Mouse (Mus musculus) left cerebral cortex, adult 9 months (tissue): ENCODE measurements at regions not wholly inside any gene's neighbourhood (a gene's known extent, or its start where the extent isn't known, plus 50 kb on each side); places are given as distances from the start of the nearest gene placed in this dataset.

Experiments
- DNase-seq, 2 experiments: peaks; one replicate each; pipeline ENCODE4 v3.0.0; 2022; ENCODE audit warnings: low spot score in 2 of 2

DNA sequence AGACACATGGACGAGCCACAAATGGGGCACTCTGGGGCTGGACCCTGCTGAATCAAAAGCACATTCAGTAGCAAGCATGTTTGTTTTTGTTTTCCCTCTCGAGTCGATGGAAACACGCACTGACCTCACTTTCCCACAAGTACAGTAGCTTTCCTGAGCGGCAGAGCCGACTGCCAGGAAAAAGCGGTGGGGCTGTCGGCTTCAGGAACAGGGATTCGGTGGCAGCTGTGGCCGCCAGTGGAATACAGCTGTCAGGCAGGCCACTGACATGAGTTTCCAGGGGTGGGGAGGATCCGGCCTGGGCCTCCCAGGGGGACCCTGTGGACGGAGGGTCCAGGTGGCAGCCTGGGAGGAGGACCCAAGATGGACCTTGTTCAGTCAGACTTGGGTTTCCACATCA, 157.0 kb downstream of the Fgf18 start:
- no peak for DNase-seq

DNA sequence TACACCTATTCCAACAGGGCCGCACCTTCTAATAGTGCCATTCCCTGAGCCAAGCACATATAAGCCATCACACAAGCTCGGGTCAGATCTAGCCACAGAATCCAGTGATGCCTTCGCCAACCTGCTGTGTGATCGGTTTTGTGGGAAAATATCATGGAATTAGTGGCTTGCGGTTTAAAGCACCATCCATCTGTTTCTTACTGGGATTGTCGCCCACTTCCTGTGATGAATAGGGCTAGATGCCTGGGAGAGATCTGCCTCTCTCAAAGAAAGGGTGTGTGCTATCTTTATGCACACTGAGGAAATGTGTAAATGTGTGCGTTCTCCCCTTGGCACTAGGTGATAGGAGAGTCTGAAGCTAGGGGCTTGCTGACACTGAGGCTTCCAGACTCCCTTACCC, 154.5 kb upstream of the Smim23 start:
- DNase-seq, result peak in 1 of 2 experiments; percentile 8

GRCm38 (mm10) chr11:32976572-32976971, 152.2 kb upstream of the Smim23 start:
- no peak for DNase-seq

GRCm38 (mm10) chr11:32973453-32973852, 149.0 kb upstream of the Smim23 start:
- no peak for DNase-seq

DNA sequence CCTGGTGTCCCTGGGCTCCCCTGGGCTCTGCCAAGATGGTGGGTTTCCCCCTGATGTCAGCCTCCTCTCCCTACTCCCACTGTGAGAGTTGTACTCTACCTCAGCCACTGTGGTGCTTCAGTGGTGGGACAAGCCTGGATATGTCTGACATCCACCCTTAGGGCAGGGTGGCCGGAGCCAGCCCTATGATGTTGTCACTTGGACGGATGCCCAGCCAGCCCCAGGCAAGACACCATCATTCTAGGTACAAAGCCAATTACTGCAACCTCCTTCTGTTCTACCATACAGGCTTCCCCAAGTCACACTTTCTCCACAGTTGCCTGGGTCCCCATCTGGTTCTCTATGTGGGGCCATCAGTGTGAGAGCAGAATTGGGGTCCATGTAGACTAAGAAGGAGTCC, 141.0 kb upstream of the Smim23 start:
- DNase-seq, result no peak

GRCm38 (mm10) chr11:32963625-32964293, 139.4 kb upstream of the Smim23 start:
- no peak for DNase-seq

GRCm38 (mm10) chr11:32961600-32961999, 137.2 kb upstream of the Smim23 start:
- no peak for DNase-seq

- DNase-seq, result no peak
Measured at GRCm38 (mm10) chr11:32958961-32959360, 134.6 kb upstream of the Smim23 start.

- peak in 1 of 2 experiments; percentile 47 for DNase-seq
Measured at GRCm38 (mm10) chr11:32956993-32957392, 132.6 kb upstream of the Smim23 start.

GRCm38 (mm10) chr11:32952271-32952670, 127.9 kb upstream of the Smim23 start:
- DNase-seq, result no peak

DNA sequence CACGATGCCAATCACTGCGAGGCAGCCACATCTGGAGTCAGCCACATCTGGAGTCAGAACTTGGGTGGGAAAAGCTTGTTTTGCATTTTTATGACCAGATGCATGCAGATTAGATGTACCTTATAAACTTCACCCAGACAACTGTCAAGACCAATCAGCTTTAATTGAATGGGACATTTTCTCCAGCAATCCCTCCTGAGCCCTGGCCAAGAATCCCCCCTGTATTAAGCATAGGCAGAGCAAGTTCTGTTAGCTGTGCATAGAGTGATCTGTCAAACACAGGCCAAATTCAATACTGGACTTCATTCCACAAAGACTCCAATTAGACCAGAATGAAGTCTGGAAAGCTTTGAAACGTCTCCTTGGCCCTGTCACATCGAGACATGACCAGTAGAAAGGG, 123.7 kb upstream of the Smim23 start:
- no peak for DNase-seq

DNA sequence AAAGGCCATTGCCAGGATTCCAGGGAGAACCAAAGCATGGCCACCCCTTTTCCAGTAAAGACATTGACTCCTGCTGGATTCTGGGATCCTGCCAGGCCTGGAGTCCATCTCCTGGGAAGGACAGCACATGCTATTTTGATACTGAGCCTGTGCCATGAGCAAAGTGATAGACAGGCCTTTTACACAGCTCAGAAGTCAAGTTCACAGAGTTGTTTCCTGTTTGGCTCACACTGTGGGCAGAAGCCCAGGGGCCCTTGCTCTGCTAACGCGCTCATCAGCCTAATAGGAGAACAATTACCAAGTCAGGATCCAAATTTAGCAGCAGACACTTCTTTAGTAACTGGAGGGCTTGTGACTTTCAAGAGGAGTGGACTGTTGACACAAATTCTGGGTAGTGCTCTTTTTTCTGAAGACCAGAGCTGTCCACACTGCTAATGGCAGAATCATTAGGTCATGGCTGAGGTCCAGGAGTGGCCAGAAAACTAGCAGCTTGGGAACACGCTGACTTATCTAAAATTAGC, 122.1 kb upstream of the Smim23 start:
- no peak for DNase-seq

GRCm38 (mm10) chr11:32945071-32945470, 120.7 kb upstream of the Smim23 start:
- no peak for DNase-seq

- DNase-seq, result peak in 1 of 2 experiments; percentile 63
Measured at GRCm38 (mm10) chr11:32941331-32942009, 117.1 kb upstream of the Smim23 start.

DNA sequence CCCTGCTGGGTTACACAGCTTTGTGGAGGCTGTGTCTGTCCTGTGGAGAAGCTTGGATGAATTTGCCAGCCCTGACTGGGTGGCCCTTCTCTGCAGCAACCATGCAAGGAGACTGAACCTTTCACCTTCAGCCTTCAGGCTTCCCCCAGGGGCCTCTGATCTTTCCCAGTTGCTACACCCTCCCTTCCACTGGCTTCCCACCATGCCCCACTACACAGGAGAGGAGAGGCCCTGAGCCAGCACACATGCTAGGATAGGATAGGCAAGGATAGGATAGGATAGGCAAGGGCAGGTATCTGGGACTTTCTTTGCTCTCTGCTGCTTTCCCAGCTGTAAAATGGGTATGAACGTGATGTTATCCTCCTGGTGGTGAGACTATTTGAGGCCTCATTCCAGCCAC, 114.7 kb upstream of the Smim23 start:
- DNase-seq, result no peak

GRCm38 (mm10) chr11:32937167-32937566, 112.8 kb upstream of the Smim23 start:
- no peak for DNase-seq

- no peak for DNase-seq
Measured at GRCm38 (mm10) chr11:32931928-32932327, 107.5 kb upstream of the Smim23 start.

- DNase-seq, result no peak
Measured at GRCm38 (mm10) chr11:32931018-32931417, 106.6 kb upstream of the Smim23 start.

DNA sequence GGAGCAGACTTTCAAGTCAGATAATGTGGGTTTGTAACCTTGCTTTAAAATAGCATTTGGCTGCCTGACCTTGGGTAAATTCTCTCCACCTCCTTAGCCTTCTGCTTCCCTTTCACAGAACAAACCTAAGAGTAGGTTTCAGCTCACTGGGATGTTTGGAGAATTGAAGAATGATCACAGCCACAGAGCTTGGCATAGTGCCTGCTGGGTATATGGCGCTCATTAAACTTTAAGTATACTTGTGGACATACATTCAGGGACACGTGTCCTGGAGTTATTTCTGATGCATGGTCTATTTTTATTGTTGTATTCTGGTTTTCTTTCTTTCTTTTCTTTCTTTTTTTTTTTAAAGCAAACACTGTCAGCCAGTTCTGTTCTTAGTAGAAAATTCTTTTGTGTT, 104.4 kb upstream of the Smim23 start:
- DNase-seq, result no peak

GRCm38 (mm10) chr11:32925421-32926271, 101.2 kb upstream of the Smim23 start:
- DNase-seq, result no peak

DNA sequence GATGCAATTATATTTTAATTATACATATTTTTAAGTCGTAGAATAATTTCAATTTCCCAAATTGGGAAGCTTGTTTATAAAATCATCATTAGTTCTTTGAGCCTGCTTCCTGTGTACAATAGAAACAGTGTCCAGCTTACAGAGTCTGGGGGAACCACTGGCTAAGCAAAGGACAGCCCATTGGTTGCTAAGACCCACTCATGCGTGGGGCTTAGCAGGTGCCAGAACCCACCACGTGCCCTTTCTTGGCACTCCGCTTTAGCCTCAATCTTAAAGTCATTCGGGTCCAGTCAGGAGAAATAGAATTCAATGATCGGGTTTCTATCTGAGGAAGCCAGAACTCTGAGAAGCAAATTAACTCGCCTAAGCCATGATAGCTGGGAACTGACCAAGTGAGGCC, 100.5 kb upstream of the Smim23 start:
- no peak for DNase-seq

DNA sequence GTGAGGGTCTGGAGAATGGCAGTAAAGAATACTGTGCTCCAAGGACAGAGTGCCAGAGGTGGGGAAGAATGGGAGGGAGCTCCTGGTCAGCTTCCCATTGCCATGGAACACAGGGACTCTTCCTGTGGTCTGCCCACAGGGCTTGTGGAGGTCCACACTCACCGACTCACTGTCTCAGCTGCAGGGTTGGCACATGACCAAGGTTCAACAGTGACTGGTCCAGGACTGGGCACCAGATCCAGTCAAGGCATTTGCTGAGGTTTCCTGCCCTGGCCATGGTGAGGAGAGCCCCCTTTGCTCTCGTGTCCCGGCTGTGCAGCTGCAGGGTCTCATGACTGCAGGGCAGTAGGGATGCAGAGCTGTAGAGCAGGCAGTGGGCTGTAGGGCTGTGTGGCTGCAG, 88.7 kb upstream of the Smim23 start:
- DNase-seq, result no peak
